In the genomic region with DNA sequence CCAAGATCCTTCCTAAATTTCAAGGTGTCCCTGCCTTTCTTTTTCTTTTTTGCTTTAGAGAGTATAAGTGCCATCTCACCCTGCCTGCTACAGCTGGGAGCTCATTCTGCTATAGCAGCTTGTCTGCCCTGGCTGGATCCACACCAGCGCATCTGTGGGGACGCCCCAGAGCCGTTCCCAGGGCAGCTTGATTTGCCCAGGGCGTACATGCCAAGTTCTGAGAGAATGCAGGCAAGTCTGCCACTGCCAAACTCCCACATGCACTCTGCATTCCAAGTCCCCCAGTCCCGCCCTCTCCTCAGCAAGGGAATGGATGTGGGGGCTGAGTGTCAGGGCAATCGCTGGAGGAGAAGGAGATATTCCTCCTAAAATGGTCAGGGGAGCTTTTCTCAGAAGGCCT, we compare ENCODE assay signal across 9 mouse cellular contexts. TPM values are rescaled to one million over a fixed set of nuclear protein-coding genes. Genes with fewer than 3 reads are reported as not detected.
A peak's percentile ranks its signal among the peaks of the same experiment; 100 is the strongest.
DNase-seq lines count a peak whose midpoint lies in the region; ATAC-seq lines count a peak whose summit lies in the region.
"Had no signal": no experiment of that assay in that cellular context is flagged by ENCODE, and none has a peak within 500 bp of the region (broad histone marks: within the 10 kb centered on the region; RNA-seq: fewer than 3 reads in every experiment).

No protein-coding gene starts in this region.

- ATAC-seq in midbrain, embryonic 14.5 days (ENCODE audit: low FRiP score, low TSS enrichment), result no peak
- no peak for ATAC-seq in midbrain, embryonic 13.5 days
- ATAC-seq in neural tube, embryonic 15.5 days (ENCODE audit: low FRiP score), result peak; percentile 55; the same call in 1 of the 2 replicates

- H3K4me2 ChIP-seq in midbrain, embryonic 14.5 days (ENCODE audit: low read length), result no peak overlapping the region
- H3K4me2 ChIP-seq in midbrain, embryonic 13.5 days (replicated peaks), result no peak overlapping the region
- H3K4me2 ChIP-seq in neural tube, embryonic 15.5 days, result no peak overlapping the region

- WGBS in midbrain, embryonic 14.5 days, result 60% methylated on average over 6 of the region's 6 CpGs
- 76% methylated on average over 6 of the region's 6 CpGs for WGBS in midbrain, embryonic 13.5 days
- WGBS in neural tube, embryonic 15.5 days, result 62% methylated on average over 6 of the region's 6 CpGs

- DNase-seq in cerebellum, postnatal 10 days, result peak; percentile 63 to 82
- no peak for DNase-seq in cerebellum, adult 11 months
- DNase-seq in midbrain, embryonic 14.5 days, result peak; percentile 56
- DNase-seq in layer of hippocampus, adult 8-10 months (ENCODE audit: low spot score in 2 of 2), result peak; percentile 75 to 81
- no peak for DNase-seq in embryo, embryonic 11 days
- DNase-seq in thymus, postnatal 36 days, result no peak

- no peaks in the 10 kb centered on the region for H3K9me3 ChIP-seq in midbrain, embryonic 14.5 days (ENCODE audit: control insufficient read depth, low read length)
- H3K9me3 ChIP-seq in midbrain, embryonic 13.5 days, result no peaks in the 10 kb centered on the region
- H3K9me3 ChIP-seq in neural tube, embryonic 15.5 days (replicated peaks), result no peaks in the 10 kb centered on the region

- no peaks in the 10 kb centered on the region for H3K4me1 ChIP-seq in midbrain, embryonic 14.5 days (ENCODE audit: control insufficient read depth, insufficient read depth, low read length)
- H3K4me1 ChIP-seq in midbrain, embryonic 13.5 days (replicated peaks), result 0 out of 2 replicates have a peak, but pooled peaks cover 5% of the 10 kb centered on the region
- H3K4me1 ChIP-seq in neural tube, embryonic 15.5 days, result peaks cover 6% of the 10 kb centered on the region; the same call in 1 of the 2 replicates

- no peak overlapping the region for H3K4me3 ChIP-seq in midbrain, embryonic 14.5 days (replicated peaks; ENCODE audit: low read depth, low read length)
- H3K4me3 ChIP-seq in midbrain, embryonic 13.5 days (replicated peaks), result no peak overlapping the region
- no peak overlapping the region for H3K4me3 ChIP-seq in neural tube, embryonic 15.5 days (replicated peaks)

- no peaks in the 10 kb centered on the region for H3K27me3 ChIP-seq in midbrain, embryonic 14.5 days (ENCODE audit: control insufficient read depth, insufficient read depth, low read length)
- no peaks in the 10 kb centered on the region for H3K27me3 ChIP-seq in midbrain, embryonic 13.5 days
- no peaks in the 10 kb centered on the region for H3K27me3 ChIP-seq in neural tube, embryonic 15.5 days (replicated peaks)

- H3K9ac ChIP-seq in midbrain, embryonic 14.5 days (replicated peaks; ENCODE audit: low read length), result no peak overlapping the region
- no peak overlapping the region for H3K9ac ChIP-seq in midbrain, embryonic 13.5 days (replicated peaks)
- no peak overlapping the region for H3K9ac ChIP-seq in neural tube, embryonic 15.5 days (replicated peaks)

- H3K27ac ChIP-seq in midbrain, embryonic 14.5 days (replicated peaks; ENCODE audit: low read depth, low read length), result no peak overlapping the region
- no peak overlapping the region for H3K27ac ChIP-seq in midbrain, embryonic 13.5 days
- peak overlapping the region; percentile 4; the same call in 1 of the 2 replicates for H3K27ac ChIP-seq in neural tube, embryonic 15.5 days (replicated peaks)

- no peaks in the 10 kb centered on the region for H3K36me3 ChIP-seq in midbrain, embryonic 14.5 days (ENCODE audit: control insufficient read depth, insufficient read depth, low read length)
- H3K36me3 ChIP-seq in midbrain, embryonic 13.5 days, result no peaks in the 10 kb centered on the region
- H3K36me3 ChIP-seq in neural tube, embryonic 15.5 days, result no peaks in the 10 kb centered on the region

RNA-seq across cellular contexts. Expression of gene Col15a1, which starts 19.8 kb away (rescaled TPM):
- polyA plus RNA-seq in midbrain, embryonic 14.5 days (2014; fragmentation: Nextera tagmentation; extraction: Ambion mirVana), result 1.8 and 3.0 TPM in 2 replicates
- polyA plus RNA-seq in midbrain, embryonic 13.5 days (2015; fragmentation: Nextera tagmentation; extraction: Ambion mirVana), result 1.2 and 1.5 TPM in 2 replicates
- total RNA-seq in layer of hippocampus, adult 8-10 months (2022), result 10 to 100 TPM in 1 of 4 experiments, 1 to 10 TPM in 3; 5.5 to 13.3 (median 5.7) TPM
- polyA plus RNA-seq in neural tube, embryonic 15.5 days (2015; fragmentation: Nextera tagmentation; extraction: Ambion mirVana), result 3.9 and 7.9 TPM in 2 replicates
- total RNA-seq: neutrophil, adult 5-6 weeks had no signal

Comparison
In these comparisons a context has a peak if more than half of its experiments do, and no peak if none do; other contexts are left out.
1. DNase-seq: peak in cerebellum, postnatal 10 days (2 of 2), midbrain, embryonic 14.5 days (single experiment) and layer of hippocampus, adult 8-10 months (2 of 2); none in cerebellum, adult 11 months (single experiment), embryo, embryonic 11 days (single experiment) and thymus, postnatal 36 days (0 of 2).